Mouse (Mus musculus): ENCODE results near the gene Cox19.

DNA sequence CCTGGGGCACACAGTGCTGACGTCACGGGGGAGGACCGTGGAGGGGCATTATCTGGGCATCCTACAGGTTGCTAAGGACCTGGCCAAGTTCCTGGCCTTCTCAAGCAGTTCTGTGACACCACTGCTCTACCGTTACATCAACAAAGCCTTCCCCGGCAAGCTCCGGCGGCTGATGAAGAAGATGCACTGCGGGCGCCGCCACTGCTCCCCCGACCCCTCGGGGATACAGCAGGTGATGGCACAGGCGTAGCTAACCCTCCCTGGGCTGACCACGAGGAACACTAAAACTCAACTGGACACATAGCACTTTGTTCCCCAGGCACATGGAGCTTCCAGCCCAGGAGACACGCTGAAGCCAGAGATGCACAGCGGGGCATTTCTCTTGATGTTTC lies 42.0 kb upstream of the Cox19 start:
- no peak for TF ChIP-seq POLR2A (IDR thresholded peaks at IDR 0.05; ENCODE audit: insufficient read depth, low read depth, low read length)
- TF ChIP-seq CTCF (IDR thresholded peaks at IDR 0.05), result no peak

Measured in heart, adult 2 months (tissue).